Mouse (Mus musculus): Measurements from ENCODE around the gene Sec22c. TPM values are rescaled to one million over a fixed set of nuclear protein-coding genes. Genes with fewer than 3 reads are reported as not detected.

Sec22c gene
- total and polyA plus RNA-seq, 2 experiments from 2014 or later: 25.2 to 28.6 TPM

- no peak for ATAC-seq
- Histone ChIP-seq H3K9ac (replicated peaks; ENCODE audit: low read length) (no peak overlapping the region), H3K4me3 (ENCODE audit: low read length) (no peak overlapping the region), H3K36me3 (ENCODE audit: insufficient read depth, low read length) (no peaks in the 10 kb centered on the region), H3K4me2 (ENCODE audit: low read depth, low read length) (no peak overlapping the region), H3K9me3 (ENCODE audit: low read length) (no peaks in the 10 kb centered on the region), H3K27me3 (ENCODE audit: insufficient read depth, low read length) (no peaks in the 10 kb centered on the region), H3K27ac (no peak overlapping the region), H3K4me1 (ENCODE audit: insufficient read depth, low read length) (0 out of 2 replicates have a peak, but pooled peaks cover 4% of the 10 kb centered on the region)
- no peak for TF ChIP-seq CTCF (IDR thresholded peaks at IDR 0.05; ENCODE audit: low read depth)
- no peak for DNase-seq (ENCODE audit: low spot score)
- WGBS: 58% methylated on average over 13 of the region's 13 CpGs
These were observed 48.1 kb downstream of the Sec22c start for GRCm38 (mm10) chr9:121657143-121657542.

GRCm38 (mm10) chr9:121656322-121656721 lies 49.0 kb downstream of the Sec22c start:
- Histone ChIP-seq H3K27ac (no peak overlapping the region), H3K4me1 (ENCODE audit: insufficient read depth, low read length) (0 out of 2 replicates have a peak, but pooled peaks cover 4% of the 10 kb centered on the region), H3K4me3 (ENCODE audit: low read length) (no peak overlapping the region), H3K9me3 (ENCODE audit: low read length) (no peaks in the 10 kb centered on the region), H3K27me3 (ENCODE audit: insufficient read depth, low read length) (no peaks in the 10 kb centered on the region), H3K36me3 (ENCODE audit: insufficient read depth, low read length) (no peaks in the 10 kb centered on the region), H3K9ac (replicated peaks; ENCODE audit: low read length) (no peak overlapping the region), H3K4me2 (ENCODE audit: low read depth, low read length) (no peak overlapping the region)
- ATAC-seq (no peak), DNase-seq (ENCODE audit: low spot score) (no peak)
- 93% methylated on average over 5 of the region's 5 CpGs for WGBS
- no peak for TF ChIP-seq CTCF (IDR thresholded peaks at IDR 0.05; ENCODE audit: low read depth)

GRCm38 (mm10) chr9:121653668-121654067 lies 51.6 kb downstream of the Sec22c start:
- Histone ChIP-seq H3K36me3 (ENCODE audit: insufficient read depth, low read length) (no peaks in the 10 kb centered on the region), H3K27me3 (ENCODE audit: insufficient read depth, low read length) (no peaks in the 10 kb centered on the region), H3K4me1 (ENCODE audit: insufficient read depth, low read length) (no peaks in the 10 kb centered on the region), H3K4me2 (ENCODE audit: low read depth, low read length) (no peak overlapping the region), H3K27ac (no peak overlapping the region), H3K9ac (replicated peaks; ENCODE audit: low read length) (no peak overlapping the region), H3K9me3 (ENCODE audit: low read length) (no peaks in the 10 kb centered on the region), H3K4me3 (ENCODE audit: low read length) (no peak overlapping the region)
- WGBS: 87% methylated on average over 10 of the region's 10 CpGs
- DNase-seq (ENCODE audit: low spot score) (no peak), ATAC-seq (no peak)
- TF ChIP-seq CTCF (IDR thresholded peaks at IDR 0.05; ENCODE audit: low read depth): no peak

- Histone ChIP-seq H3K9ac (replicated peaks; ENCODE audit: low read length) (no peak overlapping the region), H3K27ac (no peak overlapping the region), H3K4me2 (ENCODE audit: low read depth, low read length) (no peak overlapping the region), H3K27me3 (ENCODE audit: insufficient read depth, low read length) (0 out of 2 replicates have a peak, but pooled peaks cover 7% of the 10 kb centered on the region), H3K4me3 (ENCODE audit: low read length) (no peak overlapping the region), H3K9me3 (ENCODE audit: low read length) (no peaks in the 10 kb centered on the region), H3K4me1 (ENCODE audit: insufficient read depth, low read length) (peaks cover 6% of the 10 kb centered on the region; the same call in 1 of the 2 replicates), H3K36me3 (ENCODE audit: insufficient read depth, low read length) (no peaks in the 10 kb centered on the region)
- TF ChIP-seq CTCF (IDR thresholded peaks at IDR 0.05; ENCODE audit: low read depth): no peak
- ATAC-seq (no peak), DNase-seq (ENCODE audit: low spot score) (no peak)
- 77% methylated on average over 7 of the region's 7 CpGs for WGBS
These were observed 58.3 kb downstream of the Sec22c start for GRCm38 (mm10) chr9:121647026-121647425.

- Histone ChIP-seq H3K9me3 (ENCODE audit: low read length) (no peaks in the 10 kb centered on the region), H3K4me3 (ENCODE audit: low read length) (no peak overlapping the region), H3K4me2 (ENCODE audit: low read depth, low read length) (no peak overlapping the region), H3K36me3 (ENCODE audit: insufficient read depth, low read length) (no peaks in the 10 kb centered on the region), H3K9ac (replicated peaks; ENCODE audit: low read length) (no peak overlapping the region), H3K27me3 (ENCODE audit: insufficient read depth, low read length) (peaks cover 12% of the 10 kb centered on the region; the same call in 1 of the 2 replicates), H3K4me1 (ENCODE audit: insufficient read depth, low read length) (peaks cover 6% of the 10 kb centered on the region; the same call in 1 of the 2 replicates), H3K27ac (no peak overlapping the region)
- ATAC-seq (no peak), DNase-seq (ENCODE audit: low spot score) (no peak)
- TF ChIP-seq CTCF (IDR thresholded peaks at IDR 0.05; ENCODE audit: low read depth): no peak
- WGBS: 83% methylated on average over 3 of the region's 3 CpGs
These were observed 60.4 kb downstream of the Sec22c start for GRCm38 (mm10) chr9:121644855-121645254.

GRCm38 (mm10) chr9:121642401-121643181 lies 62.7 kb downstream of the Sec22c start, which contains the start of gene Vipr1:
Gene Vipr1 (plus strand): TSS chr9:121642716.
- H3K4me3 ChIP-seq (ENCODE audit: low read length): peak within 1 kb of the TSS; percentile 48
- peaks cover 12% of the 10 kb centered on the region; the same call in 1 of the 2 replicates for H3K27me3 ChIP-seq (ENCODE audit: insufficient read depth, low read length)
- TF ChIP-seq CTCF (IDR thresholded peaks at IDR 0.05; ENCODE audit: low read depth): peak; percentile 52
- no peak within 1 kb of the TSS for H3K27ac ChIP-seq
- ATAC-seq: peak; percentile 77
- under 1% methylated on average over 73 of the region's 79 CpGs for WGBS
- peak within 1 kb of the TSS; percentile 79 for H3K4me2 ChIP-seq (ENCODE audit: low read depth, low read length)
- DNase-seq (ENCODE audit: low spot score): peak; percentile 78
- H3K9me3 ChIP-seq (ENCODE audit: low read length): no peaks in the 10 kb centered on the region
- H3K9ac ChIP-seq (replicated peaks; ENCODE audit: low read length): peak within 1 kb of the TSS; percentile 48
- peaks cover 6% of the 10 kb centered on the region; the same call in 1 of the 2 replicates for H3K4me1 ChIP-seq (ENCODE audit: insufficient read depth, low read length)
- no peaks in the 10 kb centered on the region for H3K36me3 ChIP-seq (ENCODE audit: insufficient read depth, low read length)

- 2% methylated on average over 26 of the region's 26 CpGs for WGBS
- TF ChIP-seq CTCF (IDR thresholded peaks at IDR 0.05; ENCODE audit: low read depth): peak; percentile 71
- peak within 1 kb of the TSS; percentile 79 for H3K4me2 ChIP-seq (ENCODE audit: low read depth, low read length)
- peak; percentile 79 for ATAC-seq
- H3K4me3 ChIP-seq (ENCODE audit: low read length): peak within 1 kb of the TSS; percentile 48
- peak; percentile 88 for DNase-seq (ENCODE audit: low spot score)
- no peaks in the 10 kb centered on the region for H3K36me3 ChIP-seq (ENCODE audit: insufficient read depth, low read length)
- H3K27ac ChIP-seq: no peak within 1 kb of the TSS
- no peaks in the 10 kb centered on the region for H3K9me3 ChIP-seq (ENCODE audit: low read length)
- peaks cover 12% of the 10 kb centered on the region; the same call in 1 of the 2 replicates for H3K27me3 ChIP-seq (ENCODE audit: insufficient read depth, low read length)
- peaks cover 6% of the 10 kb centered on the region; the same call in 1 of the 2 replicates for H3K4me1 ChIP-seq (ENCODE audit: insufficient read depth, low read length)
- H3K9ac ChIP-seq (replicated peaks; ENCODE audit: low read length): peak within 1 kb of the TSS; percentile 48
These were observed 63.3 kb downstream of the Sec22c start, which contains the start of gene Lyzl4 for GRCm38 (mm10) chr9:121642001-121642400. Gene Lyzl4 (minus strand): TSS chr9:121642096.
